Mouse (Mus musculus) gastrocnemius, adult 2 months (tissue): ENCODE measurements around the gene 1500009C09Rik. TPM values are rescaled to one million over a fixed set of nuclear protein-coding genes. Genes with fewer than 3 reads are reported as not detected.
"Not testable (repeated sequence)": the region's sequence is repeated elsewhere in the genome, so short reads cannot be mapped to it uniquely, and the experiment has no call there.

ENCODE experiments used
- DNase-seq: peaks from one replicate; pipeline ENCODE4 v3.0.0; 2022
- H3K27ac ChIP-seq: fragments of 200-600 bp; 2 replicates; pipeline ENCODE4 v1.8.1; 2022; ENCODE audit warnings: mild to moderate bottlenecking
- H3K4me3 ChIP-seq: fragments of 200-600 bp; 2 replicates; pipeline ENCODE4 v1.8.1; 2022; ENCODE audit warnings: mild to moderate bottlenecking, moderate library complexity
- CTCF ChIP-seq: fragments of 200-600 bp; IDR thresholded peaks from 2 replicates; pipeline ENCODE4 v1.8.1; 2022; ENCODE audit warnings: antibody characterized with exemption, mild to moderate bottlenecking, moderate library complexity
- intact Hi-C: fragments of 180-260 bp; cut with DNase I; formaldehyde crosslinking; loops from one replicate; pipeline ENCODE4 v1.15.1; 2025
- total RNA-seq, 2 experiments: library from RNA; stranded (reverse); gene quantifications; 2 replicates each; pipeline ENCODE4 v1.2.3; 2021

1500009C09Rik gene
- total RNA-seq, 2 experiments from 2014 or later = not detected

GRCm38 (mm10) chr15:82244115-82244804, 7.9 kb upstream of the 1500009C09Rik start, which contains the start of gene Cenpm:
Gene Cenpm, minus strand, starts transcription at chr15:82244748.
- no peak for TF ChIP-seq CTCF
- peak; percentile 95 for DNase-seq

GRCm38 (mm10) chr15:82244805-82245161, 7.4 kb upstream of the 1500009C09Rik start:
- intact Hi-C loops, DNase-seq: not testable (repeated sequence)
- peak overlapping the region; percentile 93 for H3K4me3 ChIP-seq
- H3K27ac ChIP-seq = peak overlapping the region; percentile 83

More at GRCm38 (mm10) chr15:82244115-82244804, 7.9 kb upstream of the 1500009C09Rik start, which contains the start of gene Cenpm:
- Histone ChIP-seq H3K27ac (peak within 1 kb of the TSS; percentile 83), H3K4me3 (peak within 1 kb of the TSS; percentile 93)
- intact Hi-C loops = no loop called here

DNA sequence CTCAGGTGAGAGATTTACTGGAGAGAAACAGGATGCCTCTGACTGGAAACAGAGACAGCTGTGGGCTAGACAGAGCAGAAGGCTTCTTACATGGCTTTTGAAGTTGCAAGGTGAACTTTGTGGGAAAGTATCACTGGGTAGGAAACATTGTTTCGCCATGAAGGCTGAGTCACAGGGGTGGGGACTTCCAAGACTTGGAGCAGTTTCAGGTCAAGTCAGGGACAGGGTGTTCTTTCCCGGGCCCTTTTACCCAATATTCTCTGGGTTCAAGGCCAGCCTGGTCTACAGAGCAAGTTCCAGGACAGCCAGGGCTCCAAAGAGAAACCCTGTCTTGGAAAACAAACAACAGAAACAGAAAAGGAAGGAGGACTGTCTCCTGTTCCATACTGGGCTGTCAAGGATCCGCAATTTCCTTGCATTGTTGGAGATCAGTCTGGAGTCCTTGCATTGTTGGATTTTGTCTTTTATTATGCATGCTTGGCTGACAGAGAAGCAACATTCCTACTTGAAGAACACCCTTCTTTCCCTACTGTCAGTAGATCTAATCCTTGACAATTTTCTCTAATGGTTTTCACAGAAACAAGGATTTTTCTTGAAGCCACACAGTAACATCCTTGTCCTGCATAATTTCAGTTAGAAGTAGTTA, 4.9 kb upstream of the 1500009C09Rik start:
- no peak overlapping the region for H3K27ac ChIP-seq
- H3K4me3 ChIP-seq = no peak overlapping the region
- DNase-seq = no peak
- intact Hi-C loops = no loop called here
- no peak for TF ChIP-seq CTCF

DNA sequence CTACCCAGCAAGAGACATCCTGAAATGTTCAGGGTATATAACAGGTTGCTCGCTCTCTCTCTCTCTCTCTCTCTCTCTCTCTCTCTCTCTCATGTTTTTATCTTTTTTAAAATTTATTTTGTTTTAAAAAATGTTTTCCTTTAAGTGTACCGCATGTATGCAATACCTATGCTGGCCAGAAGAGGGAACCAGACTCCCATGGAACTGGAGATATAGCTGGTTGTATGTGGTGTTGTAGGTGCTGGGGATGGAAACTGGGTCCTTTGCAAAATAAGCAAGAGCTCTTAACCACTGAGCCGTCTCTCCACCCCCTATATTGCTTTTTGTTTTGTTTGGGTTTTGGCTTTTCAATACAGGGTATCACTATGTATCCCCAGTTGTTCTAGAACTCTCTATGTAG, 618 bp upstream of the 1500009C09Rik start:
- Histone ChIP-seq H3K27ac (no peak overlapping the region), H3K4me3 (no peak overlapping the region)
- peak; percentile 37 for TF ChIP-seq CTCF
- intact Hi-C loops = no loop called here
- no peak for DNase-seq

DNA sequence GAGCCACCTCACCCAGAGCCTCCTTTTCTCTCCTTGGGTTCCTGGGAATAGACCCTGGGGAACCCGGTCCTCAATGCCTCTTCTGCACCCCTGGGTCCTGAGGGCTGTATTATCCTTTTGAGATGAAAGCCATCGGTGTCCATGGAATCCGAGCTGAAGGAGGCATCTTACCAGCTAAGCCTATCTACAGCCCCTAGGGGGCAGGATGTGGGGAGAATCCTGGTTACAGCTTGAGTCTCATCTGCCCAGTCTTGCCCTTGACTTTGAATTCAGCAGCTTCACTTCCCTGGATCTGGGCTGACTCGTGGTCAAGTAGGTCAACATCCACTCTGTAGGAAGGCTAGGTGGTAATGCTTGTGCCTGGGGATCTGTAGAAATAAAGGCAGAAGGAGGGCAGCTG, 3.1 kb downstream of the 1500009C09Rik start:
- DNase-seq = no peak
- Histone ChIP-seq H3K4me3 (no peak overlapping the region), H3K27ac (no peak overlapping the region)
- intact Hi-C loops = no loop called here
- TF ChIP-seq CTCF = no peak

- no peak overlapping the region for H3K4me3 ChIP-seq
- intact Hi-C loops = no loop called here
- no peak for TF ChIP-seq CTCF
- DNase-seq = no peak
- no peak overlapping the region for H3K27ac ChIP-seq
These were observed 3.8 kb downstream of the 1500009C09Rik start for GRCm38 (mm10) chr15:82255944-82256383.

DNA sequence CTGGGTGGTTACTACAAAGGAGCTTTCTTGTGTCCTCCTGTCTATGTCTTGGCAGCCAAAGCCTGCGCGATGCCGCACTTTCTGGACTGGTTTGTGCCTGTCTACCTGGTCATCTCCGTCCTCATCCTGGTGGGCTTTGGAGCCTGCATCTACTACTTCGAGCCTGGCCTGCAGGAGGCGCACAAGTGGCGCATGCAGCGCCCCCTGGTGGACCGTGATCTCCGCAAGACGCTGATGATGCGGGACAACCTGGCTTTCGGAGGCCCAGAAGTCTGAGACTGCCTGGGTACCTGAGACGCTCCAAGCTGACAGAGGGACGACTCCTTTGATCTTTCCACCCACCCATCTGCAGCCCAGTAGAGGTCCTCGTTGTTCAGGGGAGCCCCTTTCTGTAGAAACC, 7.3 kb downstream of the 1500009C09Rik start:
- no peak overlapping the region for H3K27ac ChIP-seq
- peak; percentile 59 for DNase-seq
- peak; percentile 88 for TF ChIP-seq CTCF

GRCm38 (mm10) chr15:82266356-82266755, 14.2 kb downstream of the 1500009C09Rik start:
- intact Hi-C loops = loop anchor here (2.0 kb wide), 1 partner anchor 150 kb away; no protein-coding TSS in a partner anchor
- no peak overlapping the region for H3K27ac ChIP-seq
- peak; percentile 66 for DNase-seq
- H3K4me3 ChIP-seq = no peak overlapping the region
- peak; percentile 98 for TF ChIP-seq CTCF

More for the DNA sequence above, 7.3 kb downstream of the 1500009C09Rik start:
- H3K4me3 ChIP-seq = no peak overlapping the region
- intact Hi-C loops = no loop called here

GRCm38 (mm10) chr15:82268185-82268584, 16.0 kb downstream of the 1500009C09Rik start:
- Histone ChIP-seq H3K4me3 (no peak overlapping the region), H3K27ac (no peak overlapping the region)
- DNase-seq = no peak
- TF ChIP-seq CTCF = no peak
- intact Hi-C loops = no loop called here

- intact Hi-C loops = no loop called here
- no peak overlapping the region for H3K27ac ChIP-seq
These were observed 16.6 kb downstream of the 1500009C09Rik start for GRCm38 (mm10) chr15:82268783-82269182.

DNA sequence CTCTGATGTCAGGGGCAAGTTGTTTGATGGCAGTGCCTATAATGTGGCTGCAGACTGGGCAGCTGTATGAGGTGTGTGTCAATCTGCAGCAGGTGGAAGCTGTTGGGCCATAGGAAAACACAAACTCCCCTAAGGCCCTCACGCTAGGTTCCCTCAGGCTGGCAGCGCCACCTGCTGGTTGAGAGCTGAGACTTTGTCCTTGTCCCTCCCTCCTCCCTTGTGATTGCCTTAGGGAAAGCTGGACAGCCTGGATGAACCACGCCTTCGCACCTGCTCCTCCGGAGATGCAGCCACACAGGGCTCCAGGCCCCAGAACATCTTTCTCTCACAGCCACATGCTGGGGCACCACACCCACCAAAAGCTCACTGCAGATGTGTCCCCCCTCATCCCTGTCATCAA, 19.0 kb downstream of the 1500009C09Rik start:
- TF ChIP-seq CTCF = peak; percentile 80
- intact Hi-C loops = no loop called here
- Histone ChIP-seq H3K4me3 (no peak overlapping the region), H3K27ac (no peak overlapping the region)
- DNase-seq = peak; percentile 74

More at GRCm38 (mm10) chr15:82268783-82269182, 16.6 kb downstream of the 1500009C09Rik start:
- no peak overlapping the region for H3K4me3 ChIP-seq
- no peak for TF ChIP-seq CTCF
- no peak for DNase-seq

DNA sequence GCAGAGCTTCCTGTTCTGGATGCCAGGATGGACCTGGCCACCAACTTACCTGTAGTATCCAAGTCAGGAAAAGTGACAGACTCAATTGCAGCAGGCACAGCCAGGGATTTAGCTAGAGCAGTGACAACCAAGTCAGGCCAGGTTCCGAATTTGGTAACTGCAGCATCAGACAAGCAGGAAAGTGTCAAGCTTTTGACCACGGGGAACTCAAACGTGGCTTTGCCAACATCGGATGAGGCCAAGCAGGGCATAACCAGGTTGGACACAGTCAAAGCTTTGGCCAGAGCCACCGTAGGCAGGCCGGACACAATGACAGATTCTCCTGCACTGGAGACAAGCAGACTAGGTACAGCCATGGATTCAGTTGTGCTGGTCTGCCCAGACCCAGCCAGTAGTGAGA, 20.1 kb downstream of the 1500009C09Rik start:
- intact Hi-C loops = no loop called here
- no peak overlapping the region for H3K4me3 ChIP-seq
- DNase-seq = no peak
- no peak for TF ChIP-seq CTCF
- H3K27ac ChIP-seq = no peak overlapping the region

- DNase-seq = no peak
- TF ChIP-seq CTCF = no peak
- peak within 1 kb of the TSS; percentile 64 for H3K4me3 ChIP-seq
- intact Hi-C loops = no loop called here
- no peak within 1 kb of the TSS for H3K27ac ChIP-seq
These were observed 22.4 kb downstream of the 1500009C09Rik start, which contains the start of gene Sept3 for GRCm38 (mm10) chr15:82274593-82274926. Gene Sept3, plus strand, starts transcription at chr15:82274893.
